Mouse (Mus musculus): ENCODE measurements around the gene Siglec1. TPM values are rescaled to one million over a fixed set of nuclear protein-coding genes. Genes with fewer than 3 reads are reported as not detected.

Gene Siglec1
- polyA plus RNA-seq, 1 experiment from 2014 or later = 0.27 TPM

- H3K4me2 ChIP-seq = no peak overlapping the region
- H3K36me3 ChIP-seq (replicated peaks) = no peaks in the 10 kb centered on the region
- ATAC-seq (replicated peaks) = no peak
- H3K9ac ChIP-seq = no peak overlapping the region
- no peaks in the 10 kb centered on the region for H3K9me3 ChIP-seq
- WGBS = 81% methylated on average over 3 of the region's 3 CpGs
- H3K27ac ChIP-seq = no peak overlapping the region
- no peaks in the 10 kb centered on the region for H3K4me1 ChIP-seq
- H3K4me3 ChIP-seq = no peak overlapping the region
- H3K27me3 ChIP-seq (replicated peaks) = no peaks in the 10 kb centered on the region
Measured at GRCm38 (mm10) chr2:131090852-131091251, 4.3 kb upstream of the Siglec1 start.

- H3K27me3 ChIP-seq (replicated peaks) = no peaks in the 10 kb centered on the region
- H3K27ac ChIP-seq = no peak overlapping the region
- H3K9ac ChIP-seq = no peak overlapping the region
- no peaks in the 10 kb centered on the region for H3K36me3 ChIP-seq (replicated peaks)
- H3K9me3 ChIP-seq = no peaks in the 10 kb centered on the region
- WGBS = 87% methylated on average over 1 of the region's 1 CpGs
- no peaks in the 10 kb centered on the region for H3K4me1 ChIP-seq
- no peak for ATAC-seq (replicated peaks)
- no peak overlapping the region for H3K4me2 ChIP-seq
- no peak overlapping the region for H3K4me3 ChIP-seq
Measured at GRCm38 (mm10) chr2:131089634-131090033, 3.1 kb upstream of the Siglec1 start.

GRCm38 (mm10) chr2:131088581-131088980, 2.0 kb upstream of the Siglec1 start:
- no peaks in the 10 kb centered on the region for H3K4me1 ChIP-seq
- no peaks in the 10 kb centered on the region for H3K27me3 ChIP-seq (replicated peaks)
- no peak overlapping the region for H3K4me2 ChIP-seq
- no peaks in the 10 kb centered on the region for H3K9me3 ChIP-seq
- WGBS = 76% methylated on average over 4 of the region's 4 CpGs
- no peak overlapping the region for H3K4me3 ChIP-seq
- H3K27ac ChIP-seq = no peak overlapping the region
- H3K36me3 ChIP-seq (replicated peaks) = no peaks in the 10 kb centered on the region
- H3K9ac ChIP-seq = no peak overlapping the region
- no peak for ATAC-seq (replicated peaks)

GRCm38 (mm10) chr2:131084206-131084605, 2.4 kb downstream of the Siglec1 start:
- ATAC-seq (replicated peaks) = no peak
- no peak overlapping the region for H3K9ac ChIP-seq
- no peak overlapping the region for H3K4me3 ChIP-seq
- H3K4me2 ChIP-seq = no peak overlapping the region
- no peaks in the 10 kb centered on the region for H3K9me3 ChIP-seq
- no peaks in the 10 kb centered on the region for H3K4me1 ChIP-seq
- no peaks in the 10 kb centered on the region for H3K27me3 ChIP-seq (replicated peaks)
- H3K27ac ChIP-seq = no peak overlapping the region
- no peaks in the 10 kb centered on the region for H3K36me3 ChIP-seq (replicated peaks)
- 84% methylated on average over 4 of the region's 4 CpGs for WGBS

GRCm38 (mm10) chr2:131080507-131080906, 6.1 kb downstream of the Siglec1 start:
- no peak for ATAC-seq (replicated peaks)
- no peak overlapping the region for H3K4me2 ChIP-seq
- 83% methylated on average over 5 of the region's 5 CpGs for WGBS

GRCm38 (mm10) chr2:131072536-131072935, 14.0 kb downstream of the Siglec1 start:
- Histone ChIP-seq H3K9me3 (no peaks in the 10 kb centered on the region), H3K9ac (no peak overlapping the region), H3K27ac (no peak overlapping the region), H3K4me2 (no peak overlapping the region), H3K27me3 (replicated peaks) (no peaks in the 10 kb centered on the region), H3K4me1 (no peaks in the 10 kb centered on the region), H3K36me3 (replicated peaks) (no peaks in the 10 kb centered on the region), H3K4me3 (no peak overlapping the region)
- WGBS = 83% methylated on average over 10 of the region's 10 CpGs
- no peak for ATAC-seq (replicated peaks)

More at GRCm38 (mm10) chr2:131080507-131080906, 6.1 kb downstream of the Siglec1 start:
- Histone ChIP-seq H3K27me3 (replicated peaks) (no peaks in the 10 kb centered on the region), H3K27ac (no peak overlapping the region), H3K4me3 (no peak overlapping the region), H3K9me3 (no peaks in the 10 kb centered on the region), H3K9ac (no peak overlapping the region), H3K36me3 (replicated peaks) (no peaks in the 10 kb centered on the region), H3K4me1 (no peaks in the 10 kb centered on the region)

- no peak overlapping the region for H3K9ac ChIP-seq
- H3K27me3 ChIP-seq (replicated peaks) = peaks cover 11% of the 10 kb centered on the region
- peaks cover 4% of the 10 kb centered on the region for H3K4me1 ChIP-seq
- H3K27ac ChIP-seq = no peak overlapping the region
- no peak for ATAC-seq (replicated peaks)
- 80% methylated on average over 6 of the region's 6 CpGs for WGBS
- no peak overlapping the region for H3K4me3 ChIP-seq
- H3K4me2 ChIP-seq = no peak overlapping the region
- no peaks in the 10 kb centered on the region for H3K9me3 ChIP-seq
- no peaks in the 10 kb centered on the region for H3K36me3 ChIP-seq (replicated peaks)
Measured at GRCm38 (mm10) chr2:131067481-131067880, 19.1 kb downstream of the Siglec1 start.

- Histone ChIP-seq H3K9me3 (no peaks in the 10 kb centered on the region), H3K36me3 (replicated peaks) (no peaks in the 10 kb centered on the region), H3K4me3 (no peak overlapping the region), H3K9ac (no peak overlapping the region), H3K27me3 (replicated peaks) (peaks cover 13% of the 10 kb centered on the region), H3K27ac (no peak overlapping the region), H3K4me1 (peaks cover 4% of the 10 kb centered on the region), H3K4me2 (no peak overlapping the region)
- 76% methylated on average over 9 of the region's 9 CpGs for WGBS
- no peak for ATAC-seq (replicated peaks)
Measured at GRCm38 (mm10) chr2:131066342-131066741, 20.2 kb downstream of the Siglec1 start.

- peaks cover 15% of the 10 kb centered on the region for H3K27me3 ChIP-seq (replicated peaks)
- H3K4me2 ChIP-seq = peak within 1 kb of the TSS; percentile 55
- no peak for ATAC-seq (replicated peaks)
- peaks cover 4% of the 10 kb centered on the region for H3K4me1 ChIP-seq
- no peak within 1 kb of the TSS for H3K27ac ChIP-seq
- peak within 1 kb of the TSS; percentile 25; the same call in 1 of the 2 replicates for H3K9ac ChIP-seq
- H3K9me3 ChIP-seq = no peaks in the 10 kb centered on the region
- H3K36me3 ChIP-seq (replicated peaks) = no peaks in the 10 kb centered on the region
- H3K4me3 ChIP-seq = peak within 1 kb of the TSS; percentile 32
- 3% methylated on average over 22 of the region's 27 CpGs for WGBS
Measured at GRCm38 (mm10) chr2:131063404-131063864, 23.1 kb downstream of the Siglec1 start, which contains the start of gene Adam33. TSS of gene Adam33 (minus strand) at chr2:131063814.

- H3K27me3 ChIP-seq (replicated peaks) = peaks cover 19% of the 10 kb centered on the region
- H3K27ac ChIP-seq = no peak overlapping the region
- no peaks in the 10 kb centered on the region for H3K9me3 ChIP-seq
- no peak overlapping the region for H3K4me2 ChIP-seq
- H3K36me3 ChIP-seq (replicated peaks) = no peaks in the 10 kb centered on the region
- H3K9ac ChIP-seq = no peak overlapping the region
- ATAC-seq (replicated peaks) = no peak
- H3K4me3 ChIP-seq = no peak overlapping the region
- WGBS = 67% methylated on average over 5 of the region's 5 CpGs
- peaks cover 4% of the 10 kb centered on the region for H3K4me1 ChIP-seq
Measured at GRCm38 (mm10) chr2:131061607-131062006, 25.0 kb downstream of the Siglec1 start.

- no peak overlapping the region for H3K4me2 ChIP-seq
- no peak overlapping the region for H3K27ac ChIP-seq
- H3K36me3 ChIP-seq (replicated peaks) = no peaks in the 10 kb centered on the region
- H3K27me3 ChIP-seq (replicated peaks) = peaks cover 27% of the 10 kb centered on the region
- no peaks in the 10 kb centered on the region for H3K9me3 ChIP-seq
- H3K4me3 ChIP-seq = no peak overlapping the region
- WGBS = 60% methylated on average over 6 of the region's 6 CpGs
- no peak for ATAC-seq (replicated peaks)
- H3K4me1 ChIP-seq = peaks cover 11% of the 10 kb centered on the region
- no peak overlapping the region for H3K9ac ChIP-seq
Measured at GRCm38 (mm10) chr2:131060784-131061183, 25.8 kb downstream of the Siglec1 start.

GRCm38 (mm10) chr2:131059781-131060540, 26.6 kb downstream of the Siglec1 start:
- H3K27ac ChIP-seq = no peak overlapping the region
- 50% methylated on average over 9 of the region's 9 CpGs for WGBS
- H3K27me3 ChIP-seq (replicated peaks) = peaks cover 35% of the 10 kb centered on the region
- H3K4me1 ChIP-seq = peaks cover 17% of the 10 kb centered on the region
- ATAC-seq (replicated peaks) = no peak
- H3K4me3 ChIP-seq = no peak overlapping the region
- H3K4me2 ChIP-seq = no peak overlapping the region
- no peaks in the 10 kb centered on the region for H3K9me3 ChIP-seq
- H3K9ac ChIP-seq = no peak overlapping the region
- H3K36me3 ChIP-seq (replicated peaks) = no peaks in the 10 kb centered on the region

GRCm38 (mm10) chr2:131059377-131059776, 27.2 kb downstream of the Siglec1 start:
- H3K4me3 ChIP-seq = no peak overlapping the region
- H3K9me3 ChIP-seq = no peaks in the 10 kb centered on the region
- H3K27me3 ChIP-seq (replicated peaks) = peaks cover 41% of the 10 kb centered on the region
- H3K9ac ChIP-seq = no peak overlapping the region
- no peaks in the 10 kb centered on the region for H3K36me3 ChIP-seq (replicated peaks)
- 76% methylated on average over 1 of the region's 1 CpGs for WGBS
- peaks cover 23% of the 10 kb centered on the region for H3K4me1 ChIP-seq
- H3K4me2 ChIP-seq = no peak overlapping the region
- H3K27ac ChIP-seq = no peak overlapping the region
- no peak for ATAC-seq (replicated peaks)
